In the genomic region with DNA sequence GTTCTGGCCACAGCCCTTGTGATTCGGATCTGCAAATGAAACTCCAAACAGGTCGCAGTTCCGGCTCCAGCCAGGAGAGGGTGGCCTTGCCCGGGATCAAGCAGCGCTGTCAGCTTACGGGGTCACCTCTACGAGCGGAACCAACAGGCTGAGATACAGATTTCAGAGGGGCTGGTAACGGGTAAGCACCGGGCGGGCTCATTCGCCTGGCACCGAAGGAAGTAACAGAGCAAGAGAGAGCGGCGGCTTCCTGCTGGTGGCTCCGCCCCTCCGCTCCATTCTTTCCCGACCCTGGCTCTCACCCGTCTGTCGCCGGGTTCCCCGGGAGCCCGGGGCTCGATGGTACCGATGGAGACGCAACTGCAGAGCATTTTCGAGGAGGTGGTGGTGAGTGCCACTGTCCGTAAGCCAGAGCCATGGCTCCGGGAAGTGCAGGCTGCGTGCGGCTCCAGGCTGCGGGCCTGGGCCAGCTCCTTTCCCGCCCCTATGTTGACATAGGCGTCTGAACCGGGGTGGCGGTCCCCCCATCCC, we compare ENCODE assay signal across 8 mouse cellular contexts. TPM values are rescaled to one million over a fixed set of nuclear protein-coding genes. Genes with fewer than 3 reads are reported as not detected.
DNase-seq lines count a peak whose midpoint lies in the region; ATAC-seq and TF ChIP-seq lines count a peak whose summit lies in the region.

A gene (plus strand): TSS at position 227 of the 531 bp plus-strand sequence.

- no peaks in the 10 kb centered on the region for H3K27me3 ChIP-seq in megakaryocyte, embryonic 14.5 days (replicated peaks)

- H3K27ac ChIP-seq in cortical plate, adult 2 months (ENCODE audit: insufficient read depth, low read length): no peak within 1 kb of the TSS

- no peaks in the 10 kb centered on the region for H3K4me1 ChIP-seq in cortical plate, adult 2 months (ENCODE audit: control insufficient read depth, insufficient read depth, low read length)
- H3K4me1 ChIP-seq in megakaryocyte, embryonic 14.5 days: peaks cover 7% of the 10 kb centered on the region; the same call in 1 of the 2 replicates

- DNase-seq in gastrocnemius, adult 8-10 months (ENCODE audit: low spot score in 2 of 2): peak; percentile 97 to 98
- peak; percentile 97 for DNase-seq in hindlimb bud, embryonic 11.5 days (ENCODE audit: extremely low spot score, low read depth, low spot score)
- DNase-seq in left cerebral cortex, adult 8-10 months (ENCODE audit: low spot score in 2 of 2): peak; percentile 96 to 100
- peak; percentile 98 for DNase-seq in right cerebral cortex, postnatal 10 days (ENCODE audit: low spot score in 2 of 2)
- peak; percentile 97 for DNase-seq in urinary bladder, postnatal 25 days (ENCODE audit: low spot score)

- peak within 1 kb of the TSS; percentile 55 for H3K4me3 ChIP-seq in cortical plate, adult 2 months (ENCODE audit: insufficient read depth, low read length)
- H3K4me3 ChIP-seq in megakaryocyte, embryonic 14.5 days (replicated peaks): peak within 1 kb of the TSS; percentile 98

- peak; percentile 87 for TF ChIP-seq CTCF in cortical plate, adult 2 months (IDR thresholded peaks at IDR 0.05; ENCODE audit: extremely low read depth, insufficient read depth, low read length)

- ATAC-seq in activated CD4-positive, CD25-positive, alpha-beta regulatory T cell, adult 4 months: peak; percentile 100

- H3K9me3 ChIP-seq in megakaryocyte, embryonic 14.5 days: no peaks in the 10 kb centered on the region

- peak; percentile 44; the same call in 1 of the 2 replicates for TF ChIP-seq POLR2A in cortical plate, adult 2 months (IDR thresholded peaks at IDR 0.05; ENCODE audit: extremely low read depth, insufficient read depth, low read length)

- peaks cover 36% of the 10 kb centered on the region for H3K36me3 ChIP-seq in megakaryocyte, embryonic 14.5 days (replicated peaks; ENCODE audit: low read length)

RNA-seq across cellular contexts. Expression of the gene that starts here (rescaled TPM):
- 10 to 100 TPM; 18.4 to 22.6 TPM for polyA plus RNA-seq in activated CD4-positive, CD25-positive, alpha-beta regulatory T cell, adult 4 months (2017; shearing (Covaris generic))
- polyA plus RNA-seq in cortical plate, adult 2 months (2012; rRNA removed): 30.3 and 30.8 TPM in 2 replicates
- total RNA-seq in gastrocnemius, adult 8-10 months (2022): 1 to 10 TPM; 6.2 to 7.8 (median 7.4) TPM
- 10 to 100 TPM; 31.1 to 42.3 (median 33.2) TPM for total RNA-seq in left cerebral cortex, adult 8-10 months (2022)
- 1.7 TPM in 1 of 2 replicates, not detected in the other for polyA plus RNA-seq in megakaryocyte, embryonic 14.5 days (2012; ENCODE audit: insufficient read depth, low replicate concordance)
